In the genomic region with DNA sequence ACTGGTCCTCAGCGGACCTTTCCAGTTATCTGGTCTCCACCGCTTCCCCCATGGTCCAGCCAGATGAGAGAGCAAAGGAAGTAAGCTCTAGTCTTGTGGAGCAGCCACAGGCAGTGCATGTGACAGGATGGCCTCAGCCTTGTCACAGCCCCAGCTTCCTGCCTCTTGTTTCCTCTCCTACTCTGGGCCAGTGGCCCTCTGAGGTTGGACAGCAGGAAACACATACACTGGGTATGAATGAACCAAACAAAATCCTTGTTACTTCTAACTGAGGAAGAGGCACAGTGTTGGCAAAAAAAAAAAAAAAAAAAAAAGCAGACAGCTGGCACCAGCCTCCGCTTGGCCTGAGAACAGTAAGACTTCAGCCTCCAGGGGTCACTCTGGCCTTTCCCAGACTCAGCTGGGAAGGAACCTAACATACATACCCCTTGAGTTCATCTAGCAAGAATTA, we compare ENCODE assay signal across 1 mouse cellular context.
A peak's percentile ranks its signal among the peaks of the same experiment; 100 is the strongest.
TF ChIP-seq lines count a peak whose summit lies in the region.

No protein-coding gene starts in this region.

TF ChIP-seq in CH12.LX, 34 proteins besides CTCF, POLR2A, EP300 and RAD21:
- TF ChIP-seq MXI1 (IDR thresholded peaks at IDR 0.05; ENCODE audit: low read depth, low read length) (no peak), SMC3 (IDR thresholded peaks at IDR 0.05; ENCODE audit: low read depth, low read length) (0 out of 2 replicates have a peak, but pooled peaks have one; percentile 4), ZNF384 (IDR thresholded peaks at IDR 0.05; ENCODE audit: low read depth, low read length) (peak; percentile 83), RCOR1 (conservative IDR thresholded peaks at IDR 0.05; ENCODE audit: low read depth, low read length) (no peak)
TF ChIP-seq in CH12.LX: peak in this region for 2.
